Mouse (Mus musculus): ENCODE data around the gene Tmprss11d.

- no peak for TF ChIP-seq CTCF (IDR thresholded peaks at IDR 0.05; ENCODE audit: borderline replicate concordance, control insufficient read depth, extremely low read depth, insufficient read depth, low read length, poor library complexity)
- TF ChIP-seq POLR2A (IDR thresholded peaks at IDR 0.05; ENCODE audit: control insufficient read depth, extremely low read depth, insufficient read depth, low read length, poor library complexity): no peak
Observed at GRCm38 (mm10) chr5:86373320-86373719, at the start of gene Tmprss11d.

All from thymus, adult 2 months (tissue).